Mouse (Mus musculus) hindlimb bud, embryonic 11.5 days (tissue): ENCODE measurements at regions not wholly inside any gene's neighbourhood (a gene's known extent, or its start where the extent isn't known, plus 50 kb on each side); places are given as distances from the start of the nearest gene placed in this dataset.

Source experiments
- DNase-seq: peaks from one replicate; pipeline ENCODE4 v3.0.0-alpha.2; 2012; ENCODE audit warnings: low read depth, low spot score; ENCODE audit errors: extremely low spot score

- no peak for DNase-seq
Observed at GRCm38 (mm10) chr13:44580156-44580736, 149.0 kb upstream of the Jarid2 start.

GRCm38 (mm10) chr13:44580767-44581166 lies 148.5 kb upstream of the Jarid2 start:
- no peak for DNase-seq

DNA sequence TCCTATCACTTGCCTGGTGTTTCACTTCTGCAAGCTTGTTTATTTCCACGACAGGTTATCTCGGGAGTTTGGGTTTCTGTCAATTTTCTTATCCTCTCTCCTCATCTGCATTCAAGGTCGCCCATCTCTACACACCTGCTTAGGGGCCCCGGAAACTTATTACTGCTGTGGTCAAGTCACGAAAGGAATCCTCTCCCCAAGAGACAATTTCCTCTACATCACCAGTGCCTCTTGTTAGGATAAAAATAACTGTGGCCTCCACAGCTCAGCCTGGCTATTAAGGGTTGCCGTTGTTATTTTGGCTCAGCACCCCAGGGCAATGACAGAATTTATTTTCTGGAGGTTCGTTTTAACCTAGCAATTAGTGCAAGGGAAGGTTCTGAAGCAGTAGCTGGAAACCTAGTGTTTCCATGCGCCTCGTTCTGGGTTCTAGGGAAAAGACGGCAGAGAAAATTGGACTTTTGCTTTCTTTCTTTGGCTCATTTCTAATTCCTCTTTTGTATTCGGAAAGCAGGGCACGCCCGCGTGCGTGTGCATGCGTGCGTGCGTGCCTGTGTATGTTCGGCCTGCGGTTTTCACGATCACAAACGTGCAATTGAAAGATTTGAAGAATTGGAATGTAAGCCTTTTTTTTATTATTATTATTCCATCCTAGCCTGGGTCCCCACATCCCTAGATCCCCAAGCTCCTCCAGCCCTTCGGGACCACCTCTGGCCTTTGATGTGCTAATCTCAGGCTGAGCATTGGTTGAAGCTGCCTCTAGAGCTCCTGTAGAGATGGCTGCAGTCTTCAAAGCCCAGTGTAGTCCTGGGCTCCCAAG lies 147.1 kb upstream of the Jarid2 start:
- DNase-seq, result no peak

DNA sequence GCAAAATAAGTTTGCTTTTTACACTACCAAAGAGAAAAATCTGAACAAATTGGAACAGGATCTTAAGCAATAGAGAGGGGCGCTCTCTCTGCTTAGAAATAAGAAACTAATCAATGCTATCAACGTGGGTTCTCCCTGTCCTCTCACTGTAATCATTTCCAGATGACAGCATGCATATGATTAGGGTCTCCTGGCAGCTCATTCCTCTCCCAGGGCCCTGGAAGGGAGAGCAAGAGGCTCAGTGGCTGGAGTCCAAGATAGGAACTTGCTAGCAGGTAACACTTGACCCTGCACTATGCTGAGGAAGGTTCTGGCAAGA lies 146.5 kb upstream of the Jarid2 start:
- peak; percentile 52 for DNase-seq

GRCm38 (mm10) chr13:44583614-44584013 lies 145.7 kb upstream of the Jarid2 start:
- DNase-seq, result no peak

DNA sequence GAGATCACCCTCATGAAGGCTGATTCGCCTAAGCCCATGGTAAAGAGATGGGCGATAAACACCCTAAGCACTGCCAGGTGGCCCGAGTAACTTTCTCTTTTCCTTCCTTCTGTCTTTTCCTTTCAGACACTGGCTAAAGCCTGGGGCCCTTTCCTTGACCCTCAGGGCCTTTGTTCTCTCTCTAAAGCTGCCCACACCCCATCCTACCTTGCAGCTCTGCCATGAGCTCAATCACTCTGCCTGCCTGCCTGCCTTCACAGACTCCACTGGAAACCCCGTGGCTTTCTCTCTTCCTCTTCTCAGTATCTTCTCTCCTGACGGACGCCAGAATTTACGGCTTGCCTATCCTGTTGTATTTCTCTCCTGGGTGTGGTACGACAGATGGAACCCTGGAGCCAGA lies 145.1 kb upstream of the Jarid2 start:
- DNase-seq, result no peak

DNA sequence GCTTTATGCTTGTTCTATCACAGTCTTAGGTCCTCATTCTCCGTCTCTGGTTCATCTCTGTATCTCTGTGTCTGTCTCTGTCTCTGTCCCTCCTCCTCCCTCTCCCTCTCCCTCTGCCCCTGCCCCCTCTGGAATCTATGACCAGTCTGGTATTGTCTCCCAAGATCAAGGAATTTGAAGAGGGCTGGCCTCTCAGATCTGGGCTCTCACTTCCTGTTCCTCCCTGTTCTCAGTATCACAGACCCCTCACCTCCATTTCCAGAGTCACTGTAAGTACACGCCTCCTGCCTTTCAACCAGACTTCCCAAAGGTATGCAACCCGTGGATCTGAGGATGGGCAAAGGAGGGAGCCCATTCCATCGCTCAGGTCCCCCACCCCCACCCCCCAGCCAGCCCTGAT lies 144.7 kb upstream of the Jarid2 start:
- DNase-seq, result no peak

- DNase-seq, result no peak
Observed at GRCm38 (mm10) chr13:44587846-44588245, 141.4 kb upstream of the Jarid2 start.

DNA sequence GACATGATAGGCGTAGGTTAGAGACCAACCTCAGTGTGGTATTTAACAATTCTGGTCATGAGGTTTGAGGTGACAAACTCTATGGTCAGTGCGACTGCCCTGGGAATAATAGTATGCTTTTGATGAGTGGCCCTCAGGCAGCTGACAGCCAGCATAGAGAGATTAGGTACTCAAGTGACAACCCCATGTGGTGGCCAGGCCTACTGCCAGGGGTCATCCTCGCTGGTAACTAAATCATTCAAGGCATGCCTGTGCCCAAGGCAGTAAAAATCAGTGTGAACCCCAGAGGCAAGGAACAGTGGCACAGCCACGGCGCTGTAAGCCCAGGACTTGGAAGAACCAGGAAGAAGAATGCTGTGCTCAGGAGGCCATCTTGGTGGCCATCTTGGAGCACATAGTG lies 134.6 kb upstream of the Jarid2 start:
- DNase-seq, result no peak

DNA sequence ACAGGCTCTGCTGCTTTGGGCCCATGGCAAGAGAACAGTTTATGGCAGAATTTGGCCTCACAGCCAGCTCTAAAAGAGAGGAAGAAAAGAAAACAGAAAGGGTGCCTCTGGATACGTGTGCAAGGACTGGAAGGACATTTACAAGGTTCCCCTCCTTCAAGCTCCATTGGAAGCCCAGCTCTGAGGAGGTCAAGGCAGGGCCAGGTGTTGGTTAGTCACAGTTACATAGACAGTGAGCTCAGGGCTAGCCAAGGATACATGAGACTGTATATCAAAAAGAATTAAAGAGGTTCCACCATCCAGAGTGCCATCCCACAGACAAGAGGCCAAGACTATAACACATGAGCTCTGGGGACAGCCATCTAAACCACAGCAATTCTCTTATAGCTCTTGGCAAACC lies 131.6 kb upstream of the Jarid2 start:
- no peak for DNase-seq

GRCm38 (mm10) chr13:44601024-44601423 lies 128.2 kb upstream of the Jarid2 start:
- no peak for DNase-seq

DNA sequence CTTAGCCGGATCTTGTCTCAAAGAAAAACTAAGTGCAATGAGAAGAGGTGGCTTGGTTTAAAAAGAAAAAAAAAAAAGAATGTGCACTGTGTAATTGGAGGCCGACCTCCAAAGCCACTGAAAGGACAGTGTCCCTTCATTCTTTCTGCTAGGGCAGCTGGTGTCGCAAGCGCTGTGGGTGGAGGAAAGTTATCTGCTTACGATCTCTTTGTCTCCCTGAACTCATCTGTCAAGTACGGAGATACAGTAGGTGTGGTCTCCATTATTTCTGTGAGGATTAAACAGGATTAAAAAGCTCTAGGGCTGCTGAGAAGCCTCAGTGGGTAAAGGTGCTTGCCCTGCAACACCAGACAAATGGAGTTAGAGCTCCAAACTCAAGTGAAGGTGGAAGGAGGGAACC lies 126.6 kb upstream of the Jarid2 start:
- no peak for DNase-seq

GRCm38 (mm10) chr13:44607316-44608285 lies 121.7 kb upstream of the Jarid2 start:
- no peak for DNase-seq

DNA sequence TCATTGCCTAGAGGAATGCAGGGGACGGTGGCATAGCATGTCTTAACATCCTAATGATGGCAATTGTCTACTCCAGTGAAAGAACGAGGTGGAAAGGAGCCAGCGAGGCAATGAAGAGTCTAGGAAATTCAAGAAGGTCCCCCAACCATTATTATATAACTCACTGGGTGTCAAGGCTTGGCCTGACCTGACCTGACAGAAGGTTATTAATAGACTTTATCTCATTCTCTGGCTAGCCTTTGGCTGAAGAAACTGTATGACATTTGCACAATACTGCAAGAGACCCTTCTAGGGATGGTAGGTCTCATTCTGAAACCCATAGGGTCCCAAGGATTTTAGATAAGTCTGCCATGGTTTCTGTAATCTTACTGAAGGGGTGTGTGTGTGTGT lies 121.0 kb upstream of the Jarid2 start:
- DNase-seq, result no peak

- DNase-seq, result peak; percentile 47
Observed at GRCm38 (mm10) chr13:44608681-44609335, 120.5 kb upstream of the Jarid2 start.

DNA sequence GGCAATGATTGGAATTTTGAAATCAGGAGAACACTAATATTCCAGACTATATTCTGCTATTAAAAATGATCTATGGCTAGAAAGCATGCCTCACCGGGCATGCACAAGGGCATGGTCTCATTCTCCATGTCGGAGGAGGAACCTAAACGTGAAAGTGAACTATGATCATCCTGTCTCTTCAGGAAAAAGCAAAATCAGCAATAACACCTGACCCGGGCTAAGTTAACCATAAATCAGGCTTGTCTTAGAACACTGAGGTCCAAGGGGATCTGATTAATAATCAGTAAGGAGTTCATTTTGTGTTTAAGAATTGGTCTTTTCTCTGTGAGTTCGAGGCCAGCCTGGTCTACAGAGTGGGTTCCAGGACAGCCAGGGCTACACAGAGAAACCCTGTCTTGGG lies 119.7 kb upstream of the Jarid2 start:
- DNase-seq, result no peak

GRCm38 (mm10) chr13:44615696-44616095 lies 113.6 kb upstream of the Jarid2 start:
- DNase-seq, result no peak

- no peak for DNase-seq
Observed at GRCm38 (mm10) chr13:44618368-44618767, 110.9 kb upstream of the Jarid2 start.

DNA sequence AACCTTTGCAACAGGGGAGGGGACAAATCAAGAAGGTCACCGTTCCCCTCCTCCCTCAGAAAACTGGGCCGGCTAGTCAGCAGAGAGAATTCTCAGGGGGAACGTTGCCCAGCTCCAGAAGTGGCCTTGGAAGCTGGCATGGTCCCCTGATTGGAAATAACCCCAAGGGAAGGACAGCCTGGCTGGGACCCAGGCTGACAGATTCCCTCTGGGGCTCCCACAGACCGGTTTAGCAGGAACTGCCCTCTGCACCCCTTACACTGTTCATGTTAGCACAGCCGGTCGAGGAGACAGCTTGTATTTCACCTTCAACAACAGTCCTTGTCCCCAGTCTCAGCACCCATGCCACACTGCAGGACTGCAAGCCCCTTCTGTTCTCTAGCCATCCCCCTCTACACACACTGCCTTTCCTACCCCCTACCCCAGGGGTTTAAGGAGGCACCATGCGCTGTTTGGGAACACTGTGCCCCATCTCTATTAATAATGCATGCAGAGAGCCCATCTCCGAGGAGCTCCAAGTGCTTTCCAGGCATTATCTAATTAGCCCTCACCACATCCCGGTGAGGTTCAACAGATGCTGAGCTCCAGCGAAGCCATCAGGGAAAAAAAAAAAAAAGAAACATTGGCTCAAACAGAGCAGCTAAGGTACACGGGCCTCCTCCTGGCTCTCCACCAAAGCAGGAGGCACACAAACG lies 106.5 kb upstream of the Jarid2 start:
- DNase-seq, result no peak

DNA sequence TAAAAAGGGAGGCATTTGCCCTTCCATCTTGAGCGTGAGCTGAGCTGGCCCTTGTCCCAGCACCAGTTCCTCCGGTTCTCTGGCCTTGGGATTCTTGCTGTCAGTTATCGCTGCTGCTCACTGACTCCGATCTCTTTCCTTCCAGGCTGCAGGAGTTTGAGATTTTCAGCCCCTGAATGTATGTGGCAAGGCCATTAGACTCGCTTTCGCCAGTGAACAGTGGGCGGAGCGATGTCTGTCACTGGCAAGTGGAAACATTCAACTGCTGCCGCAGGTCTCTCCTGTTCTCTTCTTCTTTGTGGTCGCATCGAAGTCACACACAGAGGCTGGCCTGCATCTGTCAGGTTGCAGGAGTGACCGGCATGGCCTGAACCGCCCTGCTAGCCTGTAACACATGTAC lies 104.6 kb upstream of the Jarid2 start:
- DNase-seq, result no peak

GRCm38 (mm10) chr13:44625792-44626191 lies 103.5 kb upstream of the Jarid2 start:
- no peak for DNase-seq
